Mouse (Mus musculus) gastrocnemius, postnatal 25 days (tissue): ENCODE measurements around the gene Ildr2. TPM values are rescaled to one million over a fixed set of nuclear protein-coding genes. Genes with fewer than 3 reads are reported as not detected.

Source experiments
- DNase-seq: peaks from one replicate; pipeline ENCODE4 v3.0.0; 2022
- total RNA-seq, 2 experiments: library from RNA; stranded (reverse); gene quantifications; 1 replicate in 1 of 2; 2 replicates in 1 of 2; pipeline ENCODE4 v1.2.3; 2021

The Ildr2 gene
- total RNA-seq, 2 experiments from 2014 or later: 1.4 to 3.1 TPM

DNA sequence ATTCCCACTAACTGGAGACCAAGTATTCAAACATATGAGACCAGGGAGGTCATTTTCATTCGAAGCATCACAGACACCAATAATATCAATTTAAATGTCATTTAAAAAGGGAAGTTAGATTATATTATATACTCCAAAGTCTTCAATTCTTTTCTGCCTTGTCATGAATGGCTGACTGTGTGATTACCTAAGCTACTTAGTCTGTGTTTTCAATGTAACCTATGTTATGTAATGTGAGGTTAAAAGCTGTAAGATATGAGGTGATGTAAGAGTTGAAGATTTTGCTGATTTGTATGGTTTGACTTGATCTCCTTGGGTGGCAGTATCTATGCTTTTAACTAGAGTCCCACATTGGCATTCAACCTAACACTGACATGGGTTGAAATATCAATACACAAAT, 88.6 kb downstream of the Ildr2 start:
- DNase-seq: no peak

DNA sequence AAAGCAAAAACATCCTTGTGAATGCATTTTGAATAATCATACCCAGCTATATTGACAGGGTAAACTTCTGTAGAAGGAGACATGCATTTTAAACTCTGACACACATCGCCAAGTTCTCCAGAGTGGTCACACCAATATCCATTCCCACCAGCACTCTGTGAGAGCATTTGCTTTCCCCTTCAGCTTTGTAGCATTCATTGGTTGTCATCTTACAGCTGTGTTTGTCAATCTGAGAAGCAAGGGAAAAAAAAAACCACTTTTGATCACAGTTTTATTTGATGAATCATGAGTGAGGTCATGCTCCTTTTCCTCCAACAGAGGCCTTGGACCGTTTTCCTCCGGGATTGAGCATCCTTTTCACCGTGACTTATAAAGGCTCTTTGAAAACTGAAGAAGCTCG, 89.6 kb downstream of the Ildr2 start:
- DNase-seq: no peak

DNA sequence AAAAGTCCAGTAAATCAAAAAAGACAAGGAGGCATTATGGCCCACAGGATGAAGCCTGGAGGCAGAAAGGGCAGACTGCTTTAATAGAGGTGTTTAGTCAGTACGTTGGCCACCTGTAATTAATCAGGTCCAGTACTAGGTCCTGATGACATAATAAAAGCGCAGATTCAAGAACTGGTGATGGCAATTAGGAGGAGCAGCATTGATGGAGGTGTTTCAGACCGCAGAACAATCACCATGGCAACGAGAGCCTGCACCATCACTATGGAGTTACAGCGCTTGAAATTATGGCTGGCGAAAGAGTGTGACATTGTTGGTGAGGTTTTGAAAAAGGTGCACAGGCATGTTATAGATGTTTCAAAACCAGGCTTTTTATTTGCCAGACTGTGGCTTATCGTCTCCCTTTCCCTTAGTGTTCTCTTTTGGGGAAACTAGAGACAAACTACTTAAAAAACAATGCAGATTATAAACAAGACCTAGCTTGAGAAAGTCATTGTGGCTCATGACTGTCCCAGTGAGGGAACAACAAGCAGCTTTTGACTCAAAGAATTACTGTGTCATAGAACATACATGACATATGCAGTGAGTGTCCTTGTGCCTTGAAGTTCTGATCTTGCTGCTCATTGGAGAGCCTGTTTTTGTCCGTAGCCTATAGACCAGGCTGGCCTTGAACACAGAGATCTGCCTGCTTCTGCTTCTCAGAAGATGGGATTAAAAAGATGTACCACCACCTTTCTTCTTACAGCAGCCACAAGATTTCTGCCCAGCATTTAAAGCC, 90.5 kb downstream of the Ildr2 start:
- no peak for DNase-seq

DNA sequence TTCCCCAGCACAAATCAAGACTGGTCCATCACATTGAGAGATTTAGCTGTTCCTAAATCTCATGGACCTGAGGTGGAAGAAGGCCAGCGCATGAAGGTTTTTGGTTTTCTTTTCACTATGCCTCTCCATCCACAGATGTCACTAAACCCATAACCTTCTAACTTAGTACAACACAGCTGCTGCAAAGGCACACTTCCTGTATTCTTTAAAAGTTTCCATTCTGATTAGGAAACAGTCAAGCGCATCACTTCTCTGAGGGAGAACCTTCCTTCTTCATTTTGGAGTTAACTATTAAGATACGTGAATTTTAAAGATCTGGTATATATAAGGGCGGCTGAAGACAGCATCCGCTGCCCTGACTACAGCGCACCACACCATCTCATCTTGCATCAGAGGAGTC, 91.7 kb downstream of the Ildr2 start:
- no peak for DNase-seq

DNA sequence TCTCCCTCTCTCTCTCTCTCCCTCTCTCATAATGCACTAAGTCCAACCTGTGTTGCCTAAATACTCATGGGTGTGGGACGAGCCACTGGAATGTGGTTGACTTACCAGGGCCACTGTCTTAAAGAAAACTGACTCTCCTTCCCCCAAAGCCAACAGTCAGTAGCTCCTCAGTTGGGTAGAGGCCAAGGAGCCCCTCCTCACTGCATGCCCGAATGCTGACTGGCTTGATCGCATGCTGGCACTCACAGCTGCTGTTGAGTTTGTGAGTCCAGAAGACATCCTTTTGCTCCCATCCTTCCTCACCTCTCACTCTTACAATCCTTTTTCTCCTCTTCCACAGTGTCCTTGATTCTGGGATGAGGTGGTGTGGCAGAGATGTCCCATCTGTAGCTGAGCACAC, 93.0 kb downstream of the Ildr2 start:
- DNase-seq: no peak

DNA sequence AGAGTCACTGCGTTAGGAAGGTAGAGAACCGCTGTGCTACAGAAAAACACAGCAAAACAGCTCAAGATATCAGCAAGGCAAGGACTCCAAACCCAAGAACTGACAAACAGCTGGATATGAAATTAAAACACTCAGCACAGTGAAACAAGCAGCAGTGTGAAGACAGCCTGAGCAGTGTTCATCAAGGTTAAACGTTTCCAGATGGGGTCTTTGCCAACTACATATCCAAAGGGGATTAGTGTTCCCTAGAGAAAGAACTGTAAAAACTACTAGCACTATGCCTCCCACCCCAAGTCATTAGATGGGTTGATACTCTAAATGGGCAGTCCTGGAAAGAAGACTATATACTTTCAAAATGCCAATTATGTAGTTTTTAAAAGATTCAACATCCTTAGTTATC, 95.4 kb downstream of the Ildr2 start:
- DNase-seq: no peak

DNA sequence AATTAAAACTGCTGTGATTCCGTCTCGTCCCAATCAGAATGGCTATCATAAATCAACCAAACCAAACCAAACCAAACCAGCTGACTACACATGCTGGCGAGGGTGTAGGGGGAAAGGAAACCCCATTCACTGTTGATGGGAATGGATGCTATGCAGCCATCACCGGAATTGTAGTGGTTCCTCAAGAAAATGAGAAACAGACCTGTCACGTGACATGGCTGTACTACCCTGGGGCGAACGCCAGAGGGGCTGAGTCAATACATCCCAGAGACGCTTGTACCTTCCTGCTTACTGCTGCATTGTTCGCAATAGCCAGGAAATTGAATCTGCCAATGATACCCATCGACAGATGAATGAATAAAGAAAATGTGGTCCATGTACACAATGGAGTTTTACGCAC, 95.8 kb downstream of the Ildr2 start:
- no peak for DNase-seq

DNA sequence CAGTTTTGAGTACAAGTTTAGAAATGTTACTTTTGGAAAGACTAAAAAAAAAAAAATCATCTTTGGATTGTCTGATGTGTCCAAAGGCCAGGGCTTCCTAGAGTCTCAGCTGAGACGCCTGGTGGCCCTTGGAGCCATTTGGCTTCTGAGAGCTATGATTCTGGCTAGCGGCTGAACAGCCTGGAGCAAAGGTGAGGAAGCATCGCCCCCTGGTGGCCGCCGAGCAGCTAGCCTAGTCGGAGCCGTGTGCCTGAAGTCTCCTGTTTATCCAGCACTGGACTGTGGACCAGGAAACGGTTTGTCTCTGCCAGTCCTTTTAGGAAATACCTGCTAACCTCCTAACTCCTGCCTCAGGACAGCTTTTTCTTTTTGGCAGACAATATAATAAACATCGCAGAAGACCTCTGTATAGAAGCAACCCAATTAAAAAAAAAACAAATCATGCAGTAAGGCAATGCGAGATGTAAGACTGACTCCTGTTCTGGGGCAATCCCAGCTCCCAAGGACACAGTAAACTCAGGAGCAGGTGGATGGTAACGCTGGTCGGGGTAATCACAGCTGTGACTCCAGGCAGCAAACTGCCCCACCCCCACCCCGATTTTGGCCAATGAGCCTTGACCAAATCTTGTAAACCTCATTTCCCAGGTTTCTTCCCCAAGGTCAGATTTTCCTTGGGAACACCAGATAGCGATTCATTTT, 106.4 kb downstream of the Ildr2 start:
- DNase-seq: peak; percentile 69

DNA sequence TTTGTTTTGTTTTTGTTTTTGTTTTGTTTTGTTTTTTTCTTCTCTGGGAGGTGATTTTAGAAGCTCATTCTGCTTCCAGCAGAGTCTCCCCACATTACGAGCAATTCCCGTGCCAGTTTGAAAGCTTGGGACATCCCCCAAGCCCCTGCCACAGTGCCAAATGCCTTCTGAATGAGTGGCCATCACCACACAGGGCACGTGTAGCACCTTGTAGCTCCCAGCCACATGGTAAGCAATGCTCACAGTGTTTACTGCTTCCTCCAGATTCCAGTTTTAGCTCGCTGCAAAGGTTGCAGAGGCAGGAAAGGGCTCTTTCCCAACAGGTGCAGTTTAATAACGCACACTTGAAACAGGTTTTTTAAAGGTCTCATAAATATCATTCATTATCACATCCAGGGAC, 107.0 kb downstream of the Ildr2 start:
- no peak for DNase-seq

DNA sequence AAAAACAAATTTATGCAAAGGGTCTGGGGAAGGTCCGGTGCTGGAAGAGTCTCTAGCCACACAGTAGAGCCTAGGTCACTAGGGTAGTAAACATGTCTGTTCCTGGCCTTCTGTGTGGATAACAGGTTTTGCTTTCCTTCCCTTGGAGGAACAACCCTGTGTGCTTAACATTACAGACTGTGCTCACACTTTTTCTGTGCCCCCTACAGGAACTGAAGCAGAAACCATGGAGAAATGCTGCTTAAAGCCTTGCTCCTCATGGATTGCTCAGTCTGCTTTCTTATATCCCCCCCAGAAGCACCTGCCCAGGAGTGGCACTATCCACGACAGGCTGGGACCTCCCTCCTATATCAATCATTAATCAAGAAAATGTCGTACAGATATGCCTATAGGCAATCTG, 107.9 kb downstream of the Ildr2 start:
- no peak for DNase-seq

DNA sequence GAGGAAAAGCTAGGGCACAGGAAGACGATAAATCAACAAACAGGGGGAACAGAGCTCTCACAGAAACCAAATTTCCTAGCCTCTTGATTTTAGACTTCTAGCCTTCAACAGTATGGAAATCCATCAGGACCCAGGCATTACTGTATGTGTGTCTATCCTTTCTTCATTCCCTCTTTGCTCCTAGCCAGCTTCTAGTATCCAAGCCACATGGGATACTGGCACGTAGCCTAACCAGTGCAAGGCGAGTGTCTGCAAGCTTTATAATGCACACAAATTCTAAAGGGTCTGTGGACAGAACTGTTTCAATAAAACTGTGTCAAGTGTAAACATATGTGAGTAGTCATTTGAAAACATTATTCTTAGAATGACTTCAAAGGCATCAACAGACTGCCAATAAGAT, 108.7 kb downstream of the Ildr2 start:
- DNase-seq: no peak

DNA sequence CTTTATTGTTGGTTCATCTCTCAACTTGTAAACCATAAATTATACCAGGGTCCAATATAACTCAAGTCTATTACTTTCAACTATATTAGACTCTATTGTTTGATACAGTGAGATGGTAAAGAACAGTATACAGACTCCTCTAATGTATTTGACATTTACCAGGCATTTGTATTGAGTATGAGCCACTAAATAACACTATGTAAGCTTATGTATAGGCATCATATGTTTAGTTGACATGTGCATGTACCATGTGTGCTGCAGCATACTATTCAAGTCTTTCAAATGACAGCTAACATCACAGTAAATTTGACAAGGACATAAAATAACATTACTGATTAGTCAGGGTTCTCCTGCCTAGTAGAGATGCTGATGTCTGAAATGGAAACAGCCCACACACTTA, 109.2 kb downstream of the Ildr2 start:
- DNase-seq: no peak

Other genes with a start within 250 kb of the Ildr2 start
- gene Dusp27, start 126.2 kb upstream of the Ildr2 start, total RNA-seq: 10 to 100 TPM; 66.6 to 85.7 TPM
- not detected for gene Gpa33, start 123.9 kb upstream of the Ildr2 start, total RNA-seq
- gene Mael, start 15.4 kb upstream of the Ildr2 start, total RNA-seq: not detected
- 1 to 10 TPM; 5.3 to 5.8 TPM for gene Tada1, start 125.0 kb downstream of the Ildr2 start, total RNA-seq
- gene Pogk, start 155.7 kb downstream of the Ildr2 start, total RNA-seq: 1 to 10 TPM; 6.3 to 6.9 TPM
- gene Gm4846, start 243.4 kb downstream of the Ildr2 start, total RNA-seq: not detected